Mouse (Mus musculus): ENCODE measurements around the gene Hopx.

GRCm38 (mm10) chr5:77120701-77121100 is 5.8 kb upstream of the Hopx start:
- TF ChIP-seq HCFC1 (IDR thresholded peaks at IDR 0.05; ENCODE audit: borderline replicate concordance, insufficient read depth, low read length) (no peak), CHD2 (IDR thresholded peaks at IDR 0.05; ENCODE audit: low read depth, low read length) (no peak), MAFK (IDR thresholded peaks at IDR 0.05; ENCODE audit: insufficient read depth, low read depth, low read length) (no peak), ZC3H11A (IDR thresholded peaks at IDR 0.05; ENCODE audit: borderline replicate concordance, low read depth, low read length) (no peak)

Data from ES-E14 (cell line).